Comparison of ENCODE assay signal across 15 mouse cellular contexts in the genomic region with DNA sequence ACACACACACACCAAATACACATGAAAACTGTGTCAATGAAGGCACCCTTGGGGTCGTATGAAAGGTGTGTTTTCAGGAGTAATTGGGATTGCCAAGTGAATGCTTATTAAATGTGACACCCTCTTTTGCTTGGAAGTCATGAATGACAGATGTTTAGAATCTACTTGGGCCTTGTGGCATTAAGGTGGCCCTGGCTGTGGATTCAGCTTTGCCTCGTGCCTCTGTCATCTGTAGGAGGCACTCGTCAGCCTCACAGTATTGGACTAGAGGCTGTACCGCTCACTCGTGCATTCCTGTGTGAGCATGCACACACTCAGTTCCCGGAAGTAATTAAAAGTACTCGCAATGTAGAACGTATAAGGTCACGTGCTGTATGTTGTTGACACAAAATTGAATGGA.
DNase-seq lines count a peak whose midpoint lies in the region; ATAC-seq and TF ChIP-seq lines count a peak whose summit lies in the region.
"Had no signal": no experiment of that assay in that cellular context is flagged by ENCODE, and none has a peak within 500 bp of the region (broad histone marks: within the 10 kb centered on the region; RNA-seq: fewer than 3 reads in every experiment).

No protein-coding gene starts in this region.

- no peak for DNase-seq in heart, adult 8-10 months (ENCODE audit: low spot score)
- peak; percentile 47 for DNase-seq in lung, postnatal 0 days (ENCODE audit: low spot score)
- DNase-seq in lung, postnatal 4 days, result no peak
- no peak for DNase-seq in forebrain, embryonic 14.5 days (ENCODE audit: low spot score)
- DNase-seq in adrenal gland, postnatal 25 days, result no peak
- DNase-seq: adrenal gland, postnatal 36 days; gastrocnemius, postnatal 36 days; liver, postnatal 0 days; right cerebral cortex, postnatal 4 days; thymus, postnatal 14 days had no signal

- H3K4me3 ChIP-seq in heart, embryonic 13.5 days, result no peak overlapping the region
- H3K4me3 ChIP-seq in lung, postnatal 0 days (ENCODE audit: low read depth, low read length), result no peak overlapping the region
- no peak overlapping the region for H3K4me3 ChIP-seq in forebrain, embryonic 14.5 days (ENCODE audit: low read depth, low read length)
- H3K4me3 ChIP-seq in midbrain, embryonic 13.5 days (replicated peaks), result no peak overlapping the region

- 65% methylated on average over 9 of the region's 9 CpGs for WGBS in heart, embryonic 13.5 days
- 38% methylated on average over 9 of the region's 9 CpGs for WGBS in lung, postnatal 0 days
- 53% methylated on average over 9 of the region's 9 CpGs for WGBS in forebrain, embryonic 14.5 days
- 63% methylated on average over 9 of the region's 9 CpGs for WGBS in midbrain, embryonic 13.5 days

- no peaks in the 10 kb centered on the region for H3K9me3 ChIP-seq in heart, embryonic 13.5 days
- no peaks in the 10 kb centered on the region for H3K9me3 ChIP-seq in lung, postnatal 0 days (ENCODE audit: low read length)
- no peaks in the 10 kb centered on the region for H3K9me3 ChIP-seq in forebrain, embryonic 14.5 days (replicated peaks; ENCODE audit: control insufficient read depth, low read length)
- H3K9me3 ChIP-seq in midbrain, embryonic 13.5 days, result no peaks in the 10 kb centered on the region
- H3K9me3 ChIP-seq: embryonic facial prominence, embryonic 13.5 days; G1E had no signal

- no peak for ATAC-seq in heart, embryonic 13.5 days (ENCODE audit: extremely low read depth, insufficient number of reproducible peaks, low FRiP score, low TSS enrichment)
- ATAC-seq in lung, postnatal 0 days, result peak; percentile 59
- peak; percentile 30 for ATAC-seq in forebrain, embryonic 14.5 days
- no peak; the same call in 1 of the 2 replicates for ATAC-seq in midbrain, embryonic 13.5 days
- ATAC-seq in frontal cortex, adult (ENCODE audit: low TSS enrichment), result no peak
- ATAC-seq: liver, postnatal 0 days had no signal

- no peaks in the 10 kb centered on the region for H3K36me3 ChIP-seq in heart, embryonic 13.5 days
- H3K36me3 ChIP-seq in lung, postnatal 0 days (ENCODE audit: insufficient read depth, low read length), result no peaks in the 10 kb centered on the region
- H3K36me3 ChIP-seq in forebrain, embryonic 14.5 days (ENCODE audit: control insufficient read depth, insufficient read depth, low read length), result no peaks in the 10 kb centered on the region
- no peaks in the 10 kb centered on the region for H3K36me3 ChIP-seq in midbrain, embryonic 13.5 days
- H3K36me3 ChIP-seq: embryonic facial prominence, embryonic 13.5 days; G1E had no signal

- no peak for TF ChIP-seq EP300 in lung, postnatal 0 days (IDR thresholded peaks at IDR 0.05)

- peak overlapping the region; percentile 80 for H3K27ac ChIP-seq in heart, embryonic 13.5 days (replicated peaks)
- no peak overlapping the region for H3K27ac ChIP-seq in lung, postnatal 0 days (ENCODE audit: low read length)
- peak overlapping the region; percentile 89 for H3K27ac ChIP-seq in forebrain, embryonic 14.5 days (ENCODE audit: low read depth, low read length)
- peak overlapping the region; percentile 81 for H3K27ac ChIP-seq in midbrain, embryonic 13.5 days
- H3K27ac ChIP-seq: embryonic facial prominence, embryonic 13.5 days had no signal

- TF ChIP-seq CTCF in lung, postnatal 0 days (IDR thresholded peaks at IDR 0.05), result peak; percentile 26; the same call in 1 of the 2 replicates

- peaks cover 22% of the 10 kb centered on the region for H3K4me1 ChIP-seq in heart, embryonic 13.5 days
- no peaks in the 10 kb centered on the region for H3K4me1 ChIP-seq in lung, postnatal 0 days (ENCODE audit: insufficient read depth, low read depth, low read length)
- H3K4me1 ChIP-seq in forebrain, embryonic 14.5 days (ENCODE audit: control insufficient read depth, insufficient read depth, low read length), result peaks cover 21% of the 10 kb centered on the region
- H3K4me1 ChIP-seq in midbrain, embryonic 13.5 days (replicated peaks), result peaks cover 38% of the 10 kb centered on the region

- H3K4me2 ChIP-seq in heart, embryonic 13.5 days, result peak overlapping the region; percentile 65
- H3K4me2 ChIP-seq in lung, postnatal 0 days (replicated peaks; ENCODE audit: low read depth, low read length), result no peak overlapping the region
- peak overlapping the region; percentile 37; the same call in 1 of the 2 replicates for H3K4me2 ChIP-seq in forebrain, embryonic 14.5 days (ENCODE audit: low read length)
- H3K4me2 ChIP-seq in midbrain, embryonic 13.5 days (replicated peaks), result peak overlapping the region; percentile 45; the same call in 1 of the 2 replicates

- no peaks in the 10 kb centered on the region for H3K27me3 ChIP-seq in heart, embryonic 13.5 days (replicated peaks)
- no peaks in the 10 kb centered on the region for H3K27me3 ChIP-seq in lung, postnatal 0 days (replicated peaks; ENCODE audit: insufficient read depth, low read length)
- H3K27me3 ChIP-seq in forebrain, embryonic 14.5 days (replicated peaks; ENCODE audit: control insufficient read depth, insufficient read depth, low read length), result no peaks in the 10 kb centered on the region
- H3K27me3 ChIP-seq in midbrain, embryonic 13.5 days, result no peaks in the 10 kb centered on the region
- H3K27me3 ChIP-seq: embryonic facial prominence, embryonic 13.5 days had no signal

- peak overlapping the region; percentile 75; the same call in 1 of the 2 replicates for H3K9ac ChIP-seq in heart, embryonic 13.5 days
- no peak overlapping the region for H3K9ac ChIP-seq in lung, postnatal 0 days (replicated peaks; ENCODE audit: low read depth)
- H3K9ac ChIP-seq in forebrain, embryonic 14.5 days (ENCODE audit: low read length), result no peak overlapping the region
- no peak overlapping the region for H3K9ac ChIP-seq in midbrain, embryonic 13.5 days (replicated peaks)
- H3K9ac ChIP-seq: liver, postnatal 0 days had no signal

Comparison
In these comparisons a context has a peak if more than half of its experiments do, and no peak if none do; other contexts are left out.
1. ATAC-seq: peak in lung, postnatal 0 days (single experiment) and forebrain, embryonic 14.5 days (single experiment); none in heart, embryonic 13.5 days (single experiment), midbrain, embryonic 13.5 days (single experiment) and frontal cortex, adult (single experiment).